Mouse (Mus musculus) kidney, postnatal 0 days (tissue): ENCODE measurements at regions not wholly inside any gene's neighbourhood (a gene's known extent, or its start where the extent isn't known, plus 50 kb on each side); places are given as distances from the start of the nearest gene placed in this dataset.
A peak's percentile ranks its signal among the peaks of the same experiment; 100 is the strongest.

ENCODE experiments used
- ATAC-seq: fragments of 200-750 bp; cut with Nextera tagmentation; replicated peaks from 2 replicates; pipeline ENCODE4 v1.8.0; 2017; ENCODE audit warnings: low read depth, moderate number of reproducible peaks, moderate TSS enrichment, moderate library complexity; ENCODE audit not compliant: low FRiP score
- DNase-seq: peaks from one replicate; pipeline ENCODE4 v3.0.0-alpha.2; 2016; ENCODE audit warnings: low spot score
- H3K27ac ChIP-seq: fragments of 300-500 bp; sonication (generic); 2 replicates; pipeline ENCODE4 v1.5.1; 2014; ENCODE audit warnings: mild to moderate bottlenecking
- H3K27me3 ChIP-seq: fragments of 300-500 bp; sonication (generic); 2 replicates; pipeline ENCODE4 v1.6.1; 2014; ENCODE audit warnings: low read length, mixed read lengths; ENCODE audit not compliant: insufficient read depth
- H3K36me3 ChIP-seq: fragments of 300-500 bp; sonication (generic); 2 replicates; pipeline ENCODE4 v1.6.1; 2014; ENCODE audit warnings: low read length, mixed read lengths; ENCODE audit not compliant: insufficient read depth
- H3K4me1 ChIP-seq: fragments of 300-500 bp; sonication (generic); replicated peaks from 2 replicates; pipeline ENCODE4 v1.6.1; 2014; ENCODE audit warnings: antibody characterized with exemption, low read length, mixed read lengths; ENCODE audit not compliant: insufficient read depth
- H3K4me2 ChIP-seq: fragments of 300-500 bp; sonication (generic); 2 replicates; pipeline ENCODE4 v1.6.1; 2014; ENCODE audit warnings: mild to moderate bottlenecking, low read length, moderate library complexity, mixed read lengths
- H3K4me3 ChIP-seq: fragments of 300-500 bp; sonication (generic); replicated peaks from 2 replicates; pipeline ENCODE4 v1.5.1; 2014; ENCODE audit warnings: low read depth, low read length
- H3K9ac ChIP-seq: fragments of 300-500 bp; sonication (generic); 2 replicates; pipeline ENCODE4 v1.6.1; 2014; ENCODE audit warnings: low read depth, low read length
- H3K9me3 ChIP-seq: fragments of 300-500 bp; sonication (generic); replicated peaks from 2 replicates; pipeline ENCODE4 v1.6.1; 2016; ENCODE audit warnings: low read length, inconsistent platforms, mixed read lengths
- CTCF ChIP-seq: IDR thresholded peaks from 2 replicates; pipeline ENCODE4 v1.5.1; 2016; ENCODE audit warnings: antibody characterized with exemption, low read depth, mild to moderate bottlenecking, moderate library complexity
- WGBS: fragments of 180-500 bp; shearing (Covaris S2); extraction: QIAGEN DNeasy Blood & Tissue Kit; methylation state at CpG from one replicate; pipeline ENCODE4 v1.1.7; 2014; 5-methylcytosine and 5-hydroxymethylcytosine counted together

DNA sequence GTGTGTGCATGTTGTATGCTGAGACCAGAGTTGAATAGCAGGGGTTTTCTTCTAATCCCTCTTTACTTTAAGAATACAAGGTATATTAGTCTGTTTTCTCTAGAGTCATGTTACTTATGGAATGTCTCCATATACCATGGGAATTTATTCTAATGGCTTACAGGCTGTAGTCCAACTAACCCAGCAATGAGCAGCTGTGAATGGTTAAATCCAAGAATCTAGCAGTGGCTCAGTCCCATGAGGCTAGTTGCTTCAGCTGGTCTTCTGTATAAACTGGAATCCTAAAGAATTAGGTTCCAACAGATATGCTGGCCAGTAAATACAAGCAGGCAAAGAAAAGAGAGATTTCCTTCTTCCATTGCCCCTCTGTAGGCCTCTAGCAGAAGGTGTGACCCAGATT lies 99.7 kb upstream of the Hs6st1 start:
- no peak for DNase-seq
- Histone ChIP-seq H3K36me3 (no peaks in the 10 kb centered on the region), H3K9ac (no peak overlapping the region), H3K27me3 (no peaks in the 10 kb centered on the region), H3K4me2 (no peak overlapping the region), H3K27ac (no peak overlapping the region), H3K9me3 (peaks cover 3% of the 10 kb centered on the region; the same call in 1 of the 2 replicates), H3K4me1 (no peaks in the 10 kb centered on the region; the same call in 1 of the 2 replicates), H3K4me3 (no peak overlapping the region)
- no peak for ATAC-seq
- no peak for TF ChIP-seq CTCF

DNA sequence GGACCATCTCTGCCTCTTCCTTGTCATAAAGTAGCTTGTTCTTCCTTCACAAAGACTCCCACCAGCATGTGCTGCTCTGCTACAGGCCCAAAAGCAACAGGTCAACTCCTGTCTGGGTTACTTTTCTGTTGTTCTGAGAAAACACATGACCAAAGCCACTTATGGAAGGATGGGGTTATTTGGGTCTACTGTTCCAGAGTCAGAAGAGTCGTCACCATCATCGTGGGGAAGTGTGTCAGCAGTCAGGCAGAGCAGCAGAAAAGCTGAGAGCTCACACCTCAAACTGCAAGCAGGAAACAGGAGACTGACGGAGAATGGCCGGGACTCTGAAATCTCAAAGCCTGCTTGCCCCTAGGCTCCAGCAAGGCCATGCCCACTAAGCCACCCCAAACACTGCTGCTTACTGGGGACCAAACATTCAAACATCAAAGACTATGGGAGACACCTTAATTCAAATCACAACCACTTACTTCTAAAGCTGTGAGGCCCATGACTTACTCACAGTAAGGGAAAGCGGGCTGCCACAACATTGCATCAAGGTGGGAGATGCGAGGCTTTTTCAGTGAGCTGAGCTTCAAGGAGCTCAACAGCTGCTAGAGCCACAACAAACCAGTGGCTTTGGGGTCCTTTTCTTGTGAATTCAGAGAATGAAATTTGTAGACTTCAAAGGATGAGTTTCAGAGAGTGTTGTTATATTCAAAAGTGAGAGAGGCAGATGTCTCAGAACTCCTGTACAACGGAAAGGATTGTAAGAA lies 96.6 kb upstream of the Hs6st1 start:
- no peak overlapping the region for H3K4me2 ChIP-seq
- H3K27me3 ChIP-seq = no peaks in the 10 kb centered on the region
- no peak overlapping the region for H3K9ac ChIP-seq
- no peak overlapping the region for H3K4me3 ChIP-seq
- WGBS = 65% methylated on average over 7 of the region's 7 CpGs
- TF ChIP-seq CTCF = no peak
- no peak for DNase-seq
- no peaks in the 10 kb centered on the region for H3K36me3 ChIP-seq
- no peaks in the 10 kb centered on the region; the same call in 1 of the 2 replicates for H3K4me1 ChIP-seq
- no peak overlapping the region for H3K27ac ChIP-seq
- no peaks in the 10 kb centered on the region for H3K9me3 ChIP-seq
- no peak for ATAC-seq

DNA sequence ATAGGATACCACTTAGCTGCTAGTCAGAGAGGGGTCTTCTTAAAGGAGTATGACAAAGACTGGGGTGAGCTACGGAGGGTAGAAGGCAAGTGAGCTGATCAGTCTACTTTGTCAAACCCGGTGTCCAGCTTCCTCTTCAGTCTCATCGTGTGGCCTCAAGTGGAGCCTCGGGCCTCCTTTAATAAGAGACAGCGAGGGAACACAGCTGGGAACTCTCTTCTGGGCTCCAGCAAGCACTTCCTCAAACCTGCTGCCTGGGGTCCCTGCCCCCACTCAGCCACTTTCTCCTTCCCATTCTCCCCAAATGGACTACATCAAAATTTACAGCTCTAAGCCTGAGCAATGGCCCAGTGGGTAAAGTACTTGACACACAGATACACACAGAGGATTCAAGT lies 96.0 kb upstream of the Hs6st1 start:
- Histone ChIP-seq H3K27me3 (no peaks in the 10 kb centered on the region), H3K4me2 (no peak overlapping the region), H3K9ac (no peak overlapping the region), H3K4me3 (no peak overlapping the region), H3K27ac (no peak overlapping the region), H3K9me3 (no peaks in the 10 kb centered on the region), H3K36me3 (no peaks in the 10 kb centered on the region), H3K4me1 (no peaks in the 10 kb centered on the region; the same call in 1 of the 2 replicates)
- no peak for TF ChIP-seq CTCF
- 47% methylated on average over 5 of the region's 5 CpGs for WGBS
- DNase-seq (peak; percentile 22), ATAC-seq (no peak)

DNA sequence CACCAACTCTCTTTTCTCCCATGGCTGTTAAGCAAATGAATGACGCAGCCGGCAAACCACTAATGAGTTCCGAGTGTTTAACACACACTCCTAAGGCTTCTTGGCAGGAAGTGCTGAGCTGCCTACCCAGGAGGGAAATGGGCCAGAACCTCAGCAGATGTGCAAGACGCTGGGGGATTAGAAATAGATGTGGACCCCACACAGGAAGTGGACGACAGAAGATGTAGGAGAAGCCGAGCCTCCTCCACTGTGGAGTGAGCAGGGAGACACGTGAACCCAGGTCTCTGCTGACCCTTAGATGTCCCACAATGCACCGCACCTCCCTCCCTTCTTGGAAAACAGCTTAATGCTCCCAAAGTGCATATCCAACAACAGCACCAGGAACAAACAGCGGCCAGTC lies 94.8 kb upstream of the Hs6st1 start:
- TF ChIP-seq CTCF = no peak
- Histone ChIP-seq H3K27ac (0 out of 2 replicates have a peak overlapping the region, but pooled peaks have one; percentile 19), H3K4me3 (no peak overlapping the region), H3K9ac (no peak overlapping the region), H3K4me2 (0 out of 2 replicates have a peak overlapping the region, but pooled peaks have one; percentile 2), H3K4me1 (no peaks in the 10 kb centered on the region; the same call in 1 of the 2 replicates), H3K27me3 (no peaks in the 10 kb centered on the region), H3K36me3 (no peaks in the 10 kb centered on the region), H3K9me3 (no peaks in the 10 kb centered on the region)
- 28% methylated on average over 9 of the region's 9 CpGs for WGBS
- DNase-seq (peak; percentile 39), ATAC-seq (no peak)

DNA sequence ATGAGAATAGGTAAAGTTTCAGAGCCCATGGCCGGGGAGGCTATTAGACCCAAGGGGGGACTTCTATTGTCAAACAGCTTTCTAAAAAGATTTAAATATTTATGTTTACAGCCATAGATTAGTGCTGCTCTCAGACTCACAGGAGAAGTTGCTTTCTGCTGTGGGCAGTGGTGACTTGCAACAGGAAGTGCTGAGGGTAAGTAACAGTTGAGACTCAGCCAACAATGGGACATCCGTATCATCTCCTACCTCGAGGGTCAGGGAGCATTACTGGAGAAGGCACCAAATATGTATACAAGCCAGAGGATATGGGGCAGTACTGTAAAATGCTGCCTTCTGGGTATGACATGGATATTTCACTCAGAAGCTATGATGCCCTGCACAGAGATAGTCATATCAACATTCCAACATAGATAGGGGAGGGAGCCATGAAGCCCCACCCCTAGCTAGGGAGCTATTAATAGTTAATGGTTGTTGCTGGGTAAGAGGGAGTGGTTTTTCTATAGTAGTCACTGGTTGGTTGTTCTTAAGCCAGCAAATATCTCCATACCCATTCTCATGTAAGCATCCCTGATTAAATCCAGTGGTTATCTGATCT lies 92.5 kb upstream of the Hs6st1 start:
- no peaks in the 10 kb centered on the region for H3K27me3 ChIP-seq
- H3K9ac ChIP-seq = no peak overlapping the region
- WGBS = 87% methylated on average over 3 of the region's 3 CpGs
- H3K9me3 ChIP-seq = no peaks in the 10 kb centered on the region
- ATAC-seq = no peak
- H3K4me1 ChIP-seq = no peaks in the 10 kb centered on the region; the same call in 1 of the 2 replicates
- no peak overlapping the region for H3K27ac ChIP-seq
- no peaks in the 10 kb centered on the region for H3K36me3 ChIP-seq
- TF ChIP-seq CTCF = no peak
- no peak overlapping the region for H3K4me2 ChIP-seq
- DNase-seq = no peak
- H3K4me3 ChIP-seq = no peak overlapping the region

DNA sequence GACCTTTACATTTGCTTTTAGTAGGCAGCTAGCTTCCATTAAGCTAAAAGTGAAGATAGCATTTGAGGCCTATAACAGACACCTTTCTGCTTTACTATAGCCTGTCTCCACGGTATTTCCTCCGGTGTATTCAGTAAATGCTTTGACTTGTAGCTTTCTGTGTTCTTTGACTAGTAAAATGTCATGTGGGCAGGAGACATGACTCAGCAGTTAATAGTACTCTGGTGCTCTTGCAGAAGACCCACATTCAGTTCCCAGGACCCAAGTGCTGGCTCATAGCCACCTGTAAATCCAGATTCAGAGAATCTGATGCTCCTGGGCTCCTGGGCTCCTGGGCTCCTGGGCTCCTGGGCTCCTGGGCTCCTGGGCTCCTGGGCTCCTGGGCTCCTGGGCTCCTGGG lies 91.7 kb upstream of the Hs6st1 start:
- no peak for DNase-seq
- Histone ChIP-seq H3K4me1 (no peaks in the 10 kb centered on the region; the same call in 1 of the 2 replicates), H3K27ac (no peak overlapping the region), H3K36me3 (no peaks in the 10 kb centered on the region), H3K9me3 (no peaks in the 10 kb centered on the region), H3K4me2 (no peak overlapping the region), H3K4me3 (no peak overlapping the region), H3K9ac (no peak overlapping the region), H3K27me3 (no peaks in the 10 kb centered on the region)
- ATAC-seq = no peak
- 67% methylated on average over 2 of the region's 2 CpGs for WGBS
- TF ChIP-seq CTCF = no peak
